Mouse (Mus musculus) CH12F3 (cell line): ENCODE results near the gene Ptprcap.
"Not testable (repeated sequence)": the region's sequence is repeated elsewhere in the genome, so short reads cannot be mapped to it uniquely, and the experiment has no call there.

Experiments
- in situ Hi-C: fragments of 300-500 bp; cut with MboI; formaldehyde crosslinking; loops from 2 replicates; pipeline ENCODE4 v1.14.3; 2020; ENCODE audit warnings: low sequenced_read_pairs

Ptprcap gene

GRCm38 (mm10) chr19:4125741-4126696 lies 27.4 kb upstream of the Ptprcap start, which contains the start of gene Aip:
TSS of gene Aip (minus strand) at chr19:4125858.
- in situ Hi-C loops, result no loop called here

GRCm38 (mm10) chr19:4126759-4127495 lies 26.5 kb upstream of the Ptprcap start:
- in situ Hi-C loops, result no loop called here

GRCm38 (mm10) chr19:4129462-4129861 lies 23.9 kb upstream of the Ptprcap start:
- in situ Hi-C loops, result no loop called here

- in situ Hi-C loops, result no loop called here
Observed at GRCm38 (mm10) chr19:4130106-4130505, 23.3 kb upstream of the Ptprcap start.

- in situ Hi-C loops, result no loop called here
Observed at GRCm38 (mm10) chr19:4131075-4131474, 22.3 kb upstream of the Ptprcap start.

GRCm38 (mm10) chr19:4131768-4132167 lies 21.6 kb upstream of the Ptprcap start:
- in situ Hi-C loops, result no loop called here

- in situ Hi-C loops, result no loop called here
Observed at GRCm38 (mm10) chr19:4134354-4134753, 19.1 kb upstream of the Ptprcap start.

GRCm38 (mm10) chr19:4135229-4135962 lies 18.0 kb upstream of the Ptprcap start:
- in situ Hi-C loops, result not testable (repeated sequence)

- in situ Hi-C loops, result not testable (repeated sequence)
Observed at GRCm38 (mm10) chr19:4135963-4136345, 17.4 kb upstream of the Ptprcap start.

- in situ Hi-C loops, result no loop called here
Observed at GRCm38 (mm10) chr19:4136463-4136862, 16.9 kb upstream of the Ptprcap start.

- in situ Hi-C loops, result no loop called here
Observed at GRCm38 (mm10) chr19:4137913-4138312, 15.5 kb upstream of the Ptprcap start.

- in situ Hi-C loops, result no loop called here
Observed at GRCm38 (mm10) chr19:4139446-4139845, 14.0 kb upstream of the Ptprcap start, which contains the start of gene Gpr152. TSS of gene Gpr152 (plus strand) at chr19:4139787.

GRCm38 (mm10) chr19:4140147-4140546 lies 13.3 kb upstream of the Ptprcap start:
- in situ Hi-C loops, result no loop called here

- in situ Hi-C loops, result no loop called here
Observed at GRCm38 (mm10) chr19:4142416-4143173, 10.8 kb upstream of the Ptprcap start.

GRCm38 (mm10) chr19:4143759-4144268 lies 9.6 kb upstream of the Ptprcap start, which contains the start of gene Cabp4:
TSS of gene Cabp4 (minus strand) at chr19:4144033.
- in situ Hi-C loops, result no loop called here

- in situ Hi-C loops, result no loop called here
Observed at GRCm38 (mm10) chr19:4144550-4145498, 8.6 kb upstream of the Ptprcap start.

- in situ Hi-C loops, result no loop called here
Observed at GRCm38 (mm10) chr19:4145936-4146335, 7.5 kb upstream of the Ptprcap start.

GRCm38 (mm10) chr19:4146366-4147021 lies 6.9 kb upstream of the Ptprcap start:
- in situ Hi-C loops, result no loop called here
